Mouse (Mus musculus) cerebellum, adult 2 months (tissue): ENCODE measurements around the gene Fcho1.

Experiments
- CTCF ChIP-seq: fragments of 200-500 bp; IDR thresholded peaks from 2 replicates; pipeline ENCODE4 v1.5.1; 2011; ENCODE audit warnings: low read depth, mild to moderate bottlenecking, control low read depth, low read length, moderate library complexity, borderline replicate concordance; ENCODE audit not compliant: insufficient read depth
- POLR2A ChIP-seq: fragments of 200-500 bp; IDR thresholded peaks from 2 replicates; pipeline ENCODE4 v1.6.1; 2011; ENCODE audit warnings: low read length, control low read depth, borderline replicate concordance; ENCODE audit not compliant: insufficient read depth

GRCm38 (mm10) chr8:71666855-71667254, 58.7 kb downstream of the Fcho1 start:
- TF ChIP-seq CTCF = no peak
- TF ChIP-seq POLR2A = no peak
